Mouse (Mus musculus) lung, embryonic 16.5 days (tissue): ENCODE measurements around the gene Tmem63a. TPM values are rescaled to one million over a fixed set of nuclear protein-coding genes. Genes with fewer than 3 reads are reported as not detected.
"Not testable (repeated sequence)": the region's sequence is repeated elsewhere in the genome, so short reads cannot be mapped to it uniquely, and the experiment has no call there.

Experiments
- ATAC-seq: fragments of 200-750 bp; cut with Nextera tagmentation; 2 replicates; pipeline ENCODE4 v1.8.0; 2017; ENCODE audit warnings: low read depth, mild to moderate bottlenecking, moderate library complexity
- H3K27ac ChIP-seq: fragments of 300-500 bp; sonication (generic); 2 replicates; pipeline ENCODE4 v1.5.1; 2014; ENCODE audit warnings: mild to moderate bottlenecking, control low read depth, low read length
- H3K27me3 ChIP-seq: fragments of 300-500 bp; sonication (generic); 2 replicates; pipeline ENCODE4 v1.6.1; 2014; ENCODE audit warnings: low read depth, low read length, mixed read lengths; ENCODE audit not compliant: control insufficient read depth, insufficient read depth
- H3K36me3 ChIP-seq: fragments of 300-500 bp; sonication (generic); 2 replicates; pipeline ENCODE4 v1.6.1; 2014; ENCODE audit warnings: low read length; ENCODE audit not compliant: control insufficient read depth, insufficient read depth
- H3K4me1 ChIP-seq: fragments of 300-500 bp; sonication (generic); replicated peaks from 2 replicates; pipeline ENCODE4 v1.6.1; 2014; ENCODE audit warnings: low read length, mixed read lengths; ENCODE audit not compliant: control insufficient read depth, insufficient read depth
- H3K4me2 ChIP-seq: fragments of 300-500 bp; sonication (generic); 2 replicates; pipeline ENCODE4 v1.6.1; 2014; ENCODE audit warnings: low read depth, low read length, control low read depth
- H3K4me3 ChIP-seq: fragments of 300-500 bp; sonication (generic); 2 replicates; pipeline ENCODE4 v1.5.1; 2014; ENCODE audit warnings: mild to moderate bottlenecking, low read length, control low read depth
- H3K9ac ChIP-seq: fragments of 300-500 bp; sonication (generic); 2 replicates; pipeline ENCODE4 v1.6.1; 2014; ENCODE audit warnings: low read length, control low read depth
- H3K9me3 ChIP-seq: fragments of 300-500 bp; sonication (generic); 2 replicates; pipeline ENCODE4 v1.6.1; 2016; ENCODE audit warnings: low read length; ENCODE audit not compliant: control insufficient read depth
- WGBS: fragments of 180-500 bp; shearing (Covaris S2); extraction: QIAGEN DNeasy Blood & Tissue Kit; methylation state at CpG from one replicate; pipeline ENCODE4 v1.1.7; 2014; 5-methylcytosine and 5-hydroxymethylcytosine counted together
- polyA plus RNA-seq: library from polyadenylated mRNA; unstranded; fragments of >200 nt; fragmentation: Nextera tagmentation; extraction: Ambion mirVana; gene quantifications from 2 replicates; pipeline ENCODE4 v1.2.1, GENCODE M21; 2015

Gene Tmem63a
- polyA plus RNA-seq, 1 experiment from 2014 or later = 15.8 TPM

- H3K27me3 ChIP-seq = no peaks in the 10 kb centered on the region
- H3K36me3 ChIP-seq = peaks cover 24% of the 10 kb centered on the region
- H3K27ac ChIP-seq = no peak overlapping the region
- WGBS = 54% methylated on average over 3 of the region's 3 CpGs
- H3K4me1 ChIP-seq = no peaks in the 10 kb centered on the region; the same call in 1 of the 2 replicates
- ATAC-seq = no peak
- H3K9ac ChIP-seq = no peak overlapping the region
- no peaks in the 10 kb centered on the region for H3K9me3 ChIP-seq
- no peak overlapping the region for H3K4me2 ChIP-seq
- H3K4me3 ChIP-seq = no peak overlapping the region
Observed at GRCm38 (mm10) chr1:180966542-180966941, 24.4 kb downstream of the Tmem63a start.

DNA sequence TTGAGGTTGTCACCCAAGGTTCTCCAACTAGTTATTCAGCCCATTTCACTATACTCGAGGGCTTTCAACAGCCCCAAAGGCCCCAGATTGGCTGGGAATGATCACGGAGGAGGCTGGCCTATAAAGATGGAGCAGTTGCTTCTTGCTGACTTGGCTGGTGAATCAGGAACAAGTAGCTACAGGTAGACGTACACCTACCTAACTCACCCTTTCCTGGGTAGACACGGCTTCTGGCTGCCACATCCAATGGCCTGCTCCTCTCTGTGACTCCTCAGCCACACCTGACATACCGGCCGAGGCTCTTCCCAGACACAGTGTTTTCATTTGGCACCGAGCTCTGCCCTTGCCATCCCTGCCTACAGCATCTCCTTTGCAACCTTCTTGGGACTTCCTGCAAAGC, 25.1 kb downstream of the Tmem63a start:
- H3K36me3 ChIP-seq = peaks cover 21% of the 10 kb centered on the region
- no peak overlapping the region for H3K9ac ChIP-seq
- no peak for ATAC-seq
- H3K9me3 ChIP-seq = no peaks in the 10 kb centered on the region
- no peaks in the 10 kb centered on the region; the same call in 1 of the 2 replicates for H3K4me1 ChIP-seq
- no peak overlapping the region for H3K4me2 ChIP-seq
- WGBS = 79% methylated on average over 7 of the region's 7 CpGs
- H3K27me3 ChIP-seq = no peaks in the 10 kb centered on the region
- no peak overlapping the region for H3K27ac ChIP-seq
- no peak overlapping the region for H3K4me3 ChIP-seq

DNA sequence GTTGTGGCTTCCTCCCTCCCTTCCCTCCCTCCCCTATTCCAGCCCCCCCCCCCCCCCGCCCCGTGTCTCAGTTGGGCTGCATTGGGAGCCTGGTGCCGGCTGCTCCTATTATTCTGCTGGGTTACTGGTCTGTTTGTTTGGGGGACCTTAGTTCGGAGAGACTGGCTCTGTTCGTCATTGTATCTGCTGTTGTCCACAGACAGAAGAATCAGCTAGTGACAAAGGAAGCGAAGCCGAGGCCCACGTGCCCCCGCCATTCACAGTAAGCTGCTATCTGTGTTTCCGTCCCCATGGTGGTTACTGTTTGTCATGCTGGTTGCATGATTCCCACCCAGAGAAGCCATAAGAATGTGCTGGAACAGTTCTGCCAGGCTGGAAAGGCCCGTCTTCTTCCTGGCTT, 30.8 kb downstream of the Tmem63a start:
- H3K4me1 ChIP-seq = no peaks in the 10 kb centered on the region; the same call in 1 of the 2 replicates

DNA sequence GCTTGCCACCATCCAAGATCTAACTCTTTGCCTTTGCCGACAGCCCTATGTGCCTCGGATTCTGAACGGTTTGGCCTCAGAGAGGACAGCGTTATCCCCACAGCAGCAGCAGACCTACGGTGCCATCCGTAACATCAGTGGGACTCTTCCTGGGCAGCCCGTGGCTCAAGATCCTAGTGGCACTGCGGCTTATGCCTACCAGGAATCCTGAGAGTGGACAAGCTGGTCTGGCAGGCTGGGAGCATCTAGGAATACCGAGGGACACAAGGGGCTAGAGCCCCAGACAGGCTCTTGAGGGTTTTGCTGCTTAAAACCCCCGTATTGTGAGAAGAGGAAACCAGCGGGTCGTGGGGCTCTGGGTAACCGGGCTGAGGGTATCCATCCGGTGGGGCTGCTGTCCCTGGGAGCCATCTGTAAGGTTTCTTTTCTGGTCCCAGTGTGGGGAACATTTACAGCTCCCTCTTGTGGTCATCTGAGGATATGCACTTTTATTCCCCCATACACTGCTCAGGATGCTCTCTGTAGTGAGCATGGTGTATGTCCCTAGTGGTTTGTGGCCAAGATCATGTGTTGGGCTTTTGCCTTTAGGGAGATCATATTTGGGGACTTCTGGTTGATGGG, 32.1 kb downstream of the Tmem63a start:
- no peaks in the 10 kb centered on the region for H3K9me3 ChIP-seq
- no peaks in the 10 kb centered on the region for H3K36me3 ChIP-seq
- H3K4me3 ChIP-seq = no peak overlapping the region
- H3K27ac ChIP-seq = no peak overlapping the region
- WGBS = 51% methylated on average over 14 of the region's 14 CpGs
- no peak overlapping the region for H3K4me2 ChIP-seq
- no peaks in the 10 kb centered on the region for H3K27me3 ChIP-seq
- no peak overlapping the region for H3K9ac ChIP-seq
- peak; percentile 67 for ATAC-seq
- H3K4me1 ChIP-seq = no peaks in the 10 kb centered on the region; the same call in 1 of the 2 replicates

More for the DNA sequence above, 30.8 kb downstream of the Tmem63a start:
- no peaks in the 10 kb centered on the region for H3K9me3 ChIP-seq
- H3K4me3 ChIP-seq = no peak overlapping the region
- H3K27ac ChIP-seq = no peak overlapping the region
- no peak for ATAC-seq
- WGBS = 83% methylated on average over 11 of the region's 11 CpGs
- peaks cover 6% of the 10 kb centered on the region for H3K36me3 ChIP-seq
- no peak overlapping the region for H3K9ac ChIP-seq
- no peak overlapping the region for H3K4me2 ChIP-seq
- no peaks in the 10 kb centered on the region for H3K27me3 ChIP-seq

GRCm38 (mm10) chr1:180976110-180976679, 34.1 kb downstream of the Tmem63a start:
- no peak overlapping the region for H3K27ac ChIP-seq
- no peak for ATAC-seq
- no peaks in the 10 kb centered on the region for H3K27me3 ChIP-seq
- H3K4me2 ChIP-seq = no peak overlapping the region
- no peaks in the 10 kb centered on the region for H3K4me1 ChIP-seq
- no peak overlapping the region for H3K4me3 ChIP-seq
- no peaks in the 10 kb centered on the region for H3K36me3 ChIP-seq
- H3K9me3 ChIP-seq = no peaks in the 10 kb centered on the region
- 53% methylated on average over 4 of the region's 4 CpGs for WGBS
- H3K9ac ChIP-seq = no peak overlapping the region

DNA sequence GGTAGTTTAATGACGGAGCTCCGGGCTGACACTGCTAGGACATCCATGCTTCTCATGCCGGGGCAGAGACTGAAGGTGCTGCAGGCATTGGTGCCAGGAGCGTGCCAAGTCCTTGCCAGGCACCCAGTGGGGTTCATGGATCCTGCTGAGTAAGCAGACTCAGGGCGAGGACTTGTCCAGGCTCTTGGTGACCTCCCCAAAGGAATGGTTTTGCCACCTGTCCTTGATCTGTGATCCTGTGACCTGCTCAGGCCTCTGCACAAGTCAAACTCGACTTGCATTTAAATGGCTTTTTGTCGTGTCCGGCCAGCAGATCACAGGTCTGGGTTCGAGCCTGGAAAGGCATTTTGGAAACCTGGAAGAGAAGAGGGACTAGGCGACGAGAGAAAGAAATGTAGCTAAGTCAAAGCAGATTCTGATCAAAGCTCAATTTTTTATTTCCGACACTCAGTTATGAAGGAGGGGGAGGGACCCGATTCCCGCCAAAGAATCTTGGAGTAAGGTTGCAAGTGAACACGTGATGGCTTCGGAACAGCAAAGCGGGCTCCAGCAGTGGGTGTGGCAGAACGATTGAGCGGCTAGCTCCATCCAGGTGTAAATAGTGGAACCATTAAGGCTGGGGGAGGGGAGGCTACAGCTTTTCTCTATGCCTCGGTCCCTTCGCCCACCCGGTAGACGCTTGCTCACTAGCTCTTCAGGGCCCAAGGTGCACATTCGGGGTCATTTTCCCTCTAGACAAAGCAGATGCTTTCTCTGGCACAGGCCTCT, 37.5 kb downstream of the Tmem63a start:
- Histone ChIP-seq H3K4me1 (no peaks in the 10 kb centered on the region), H3K27me3 (no peaks in the 10 kb centered on the region), H3K9me3 (no peaks in the 10 kb centered on the region), H3K4me3 (no peak overlapping the region), H3K27ac (no peak overlapping the region), H3K4me2 (no peak overlapping the region), H3K9ac (no peak overlapping the region), H3K36me3 (no peaks in the 10 kb centered on the region)
- WGBS = 73% methylated on average over 24 of the region's 24 CpGs
- no peak for ATAC-seq

DNA sequence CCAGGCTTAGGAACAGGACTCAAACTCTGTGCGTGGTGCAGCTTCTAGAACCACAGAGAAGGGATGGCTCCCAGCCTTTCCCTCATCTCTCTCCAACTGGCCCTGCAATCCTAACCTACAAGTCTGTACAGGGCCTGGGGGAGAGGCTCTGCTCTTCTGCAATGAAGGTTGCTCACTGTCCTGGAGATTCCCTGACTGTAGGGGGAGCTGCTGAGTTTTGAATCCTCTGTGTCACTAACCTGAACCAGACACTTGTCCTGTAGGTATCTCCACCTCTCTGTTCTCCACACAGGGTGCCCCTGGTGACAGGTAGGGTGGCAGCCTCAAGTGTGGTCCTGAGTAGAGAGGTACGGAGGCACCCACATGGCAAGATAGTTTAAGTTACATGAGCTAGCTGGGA, 38.3 kb downstream of the Tmem63a start:
- H3K36me3 ChIP-seq = no peaks in the 10 kb centered on the region
- no peak overlapping the region for H3K9ac ChIP-seq
- no peak overlapping the region for H3K27ac ChIP-seq
- WGBS = 64% methylated on average over 2 of the region's 2 CpGs
- H3K4me2 ChIP-seq = no peak overlapping the region
- ATAC-seq = no peak
- H3K27me3 ChIP-seq = no peaks in the 10 kb centered on the region
- H3K4me3 ChIP-seq = no peak overlapping the region
- H3K4me1 ChIP-seq = no peaks in the 10 kb centered on the region
- H3K9me3 ChIP-seq = no peaks in the 10 kb centered on the region

GRCm38 (mm10) chr1:180981298-180982046, 39.3 kb downstream of the Tmem63a start:
- H3K4me1 ChIP-seq, H3K9ac ChIP-seq, ATAC-seq, H3K27ac ChIP-seq, H3K36me3 ChIP-seq, H3K9me3 ChIP-seq, H3K4me2 ChIP-seq, H3K4me3 ChIP-seq, H3K27me3 ChIP-seq: not testable (repeated sequence)
- 75% methylated on average over 7 of the region's 7 CpGs for WGBS

DNA sequence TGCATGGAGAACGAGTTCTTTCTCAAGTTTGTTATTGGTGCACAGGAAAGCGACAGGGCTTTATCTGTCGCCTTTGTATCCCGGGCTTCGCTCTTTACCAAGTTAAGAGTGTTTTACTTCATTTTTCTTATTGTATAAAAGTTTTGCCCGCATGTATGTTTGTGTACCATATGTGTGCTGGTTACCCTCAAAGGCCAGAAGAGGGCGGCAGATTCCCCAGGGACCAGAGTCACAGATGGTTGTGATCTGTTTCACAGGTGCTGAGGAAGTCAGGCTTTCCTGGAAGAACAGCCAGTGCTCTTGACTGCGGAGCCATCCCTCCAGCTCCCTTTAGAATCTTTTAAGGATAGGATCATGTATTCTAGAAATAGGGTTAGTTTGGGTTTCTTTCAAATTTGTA, 44.6 kb downstream of the Tmem63a start:
- WGBS = 88% methylated on average over 8 of the region's 8 CpGs
- no peak overlapping the region for H3K4me3 ChIP-seq
- H3K4me2 ChIP-seq = no peak overlapping the region
- H3K36me3 ChIP-seq = no peaks in the 10 kb centered on the region
- no peak for ATAC-seq
- no peak overlapping the region for H3K27ac ChIP-seq
- H3K27me3 ChIP-seq = no peaks in the 10 kb centered on the region
- no peaks in the 10 kb centered on the region for H3K4me1 ChIP-seq
- H3K9me3 ChIP-seq = no peaks in the 10 kb centered on the region
- H3K9ac ChIP-seq = no peak overlapping the region
